Mouse (Mus musculus) myocyte (in vitro differentiated cells): Measurements from ENCODE around the gene Akip1.
A peak's percentile ranks its signal among the peaks of the same experiment; 100 is the strongest.

Source experiments
- CEBPB ChIP-seq: IDR thresholded peaks from 2 replicates; pipeline ENCODE4 v1.6.1; 2011; ENCODE audit warnings: mild to moderate bottlenecking, moderate library complexity; ENCODE audit not compliant: poor library complexity, insufficient read depth, severe bottlenecking
- E2F4 ChIP-seq: IDR thresholded peaks from one replicate; pipeline ENCODE4 v1.6.1; 2011; ENCODE audit warnings: mild to moderate bottlenecking, control low read depth, moderate library complexity; ENCODE audit not compliant: insufficient read depth
- MAX ChIP-seq: IDR thresholded peaks from one replicate; pipeline ENCODE4 v1.6.1; 2011; ENCODE audit warnings: low read depth, mild to moderate bottlenecking, control low read depth
- MYOD1 ChIP-seq, 3 experiments: IDR thresholded peaks; one replicate each; pipeline ENCODE4 v1.6.1; 2011; ENCODE audit warnings: control low read depth in 2 of 3, low read depth in 2 of 3, mild to moderate bottlenecking in 2 of 3, moderate library complexity in 1 of 3; ENCODE audit not compliant: insufficient read length in 2 of 3, control insufficient read depth in 1 of 3
- MYOG ChIP-seq, 3 experiments: IDR thresholded peaks; one replicate each; pipeline ENCODE4 v1.6.1; 2011; ENCODE audit warnings: control low read depth in 2 of 3, low read depth in 2 of 3, mild to moderate bottlenecking in 2 of 3; ENCODE audit not compliant: insufficient read length in 2 of 3, control insufficient read depth in 1 of 3, insufficient read depth in 1 of 3
- POLR2A ChIP-seq: IDR thresholded peaks from one replicate; pipeline ENCODE4 v1.6.1; 2011; ENCODE audit warnings: low read depth, mild to moderate bottlenecking, control low read depth, moderate library complexity; ENCODE audit not compliant: insufficient read length
- POLR2AphosphoS2 ChIP-seq: IDR thresholded peaks from one replicate; pipeline ENCODE4 v1.6.1; 2011; ENCODE audit warnings: low read depth, control low read depth; ENCODE audit not compliant: insufficient read length
- REST ChIP-seq: IDR thresholded peaks from one replicate; pipeline ENCODE4 v1.6.1; 2011; ENCODE audit warnings: mild to moderate bottlenecking, control low read depth, moderate library complexity; ENCODE audit not compliant: insufficient read depth, insufficient read length
- SRF ChIP-seq: IDR thresholded peaks from one replicate; pipeline ENCODE4 v1.6.1; 2011; ENCODE audit warnings: low read depth; ENCODE audit not compliant: control insufficient read depth, insufficient read length
- TCF12 ChIP-seq: IDR thresholded peaks from one replicate; pipeline ENCODE4 v1.6.1; 2011; ENCODE audit warnings: mild to moderate bottlenecking, control low read depth; ENCODE audit not compliant: poor library complexity, insufficient read depth, severe bottlenecking
- TCF3 ChIP-seq: IDR thresholded peaks from one replicate; pipeline ENCODE4 v1.6.1; 2011; ENCODE audit warnings: low read depth, control low read depth; ENCODE audit not compliant: insufficient read length
- USF1 ChIP-seq: IDR thresholded peaks from one replicate; pipeline ENCODE4 v1.6.1; 2011; ENCODE audit warnings: low read depth, mild to moderate bottlenecking, control low read depth, moderate library complexity

DNA sequence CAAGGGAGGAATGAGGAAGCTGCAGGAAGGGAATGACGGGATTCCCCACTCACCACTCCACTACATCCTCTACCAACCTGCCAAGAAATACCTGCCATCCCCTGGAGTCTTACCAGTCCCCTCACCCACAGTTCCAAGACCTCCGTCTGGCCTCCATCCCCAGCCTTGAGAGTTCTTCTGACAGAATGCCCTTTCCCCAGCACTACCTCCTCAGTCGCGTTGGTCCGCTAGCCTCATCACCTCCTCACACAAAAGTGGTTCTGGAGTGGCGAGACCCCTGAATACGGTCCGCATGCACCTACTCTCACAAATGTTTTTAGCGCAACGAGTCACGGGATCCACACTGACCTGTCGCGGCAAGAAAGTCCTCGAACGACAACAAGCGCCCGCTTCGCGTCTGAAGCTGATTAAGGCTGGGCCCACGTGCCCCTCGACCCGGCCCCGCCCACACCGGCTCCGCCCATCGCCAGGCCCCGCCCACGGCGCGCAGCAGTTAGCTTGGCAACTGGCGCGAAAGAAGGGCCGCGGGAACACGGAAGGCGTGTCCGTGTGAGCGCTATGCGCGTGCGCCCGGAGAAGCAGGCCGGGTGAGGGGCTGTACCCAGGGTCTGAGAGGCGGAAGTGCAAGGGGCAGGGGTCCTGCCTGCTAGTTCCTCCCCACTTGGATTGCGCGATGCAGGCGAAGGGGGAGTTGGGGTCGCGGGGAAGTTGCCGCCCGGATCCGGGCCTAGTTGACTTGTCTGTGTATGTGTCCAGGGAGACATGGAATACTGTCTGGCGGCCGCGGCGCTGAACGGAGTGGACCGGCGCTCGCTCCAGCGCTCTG, at the start of gene Akip1, which contains the start of gene St5:
- no peak for TF ChIP-seq E2F4
- no peak for TF ChIP-seq USF1
- peak; percentile 63 for TF ChIP-seq POLR2A
- no peak for TF ChIP-seq TCF12
- no peak for TF ChIP-seq MAX
- TF ChIP-seq MYOD1 (IDR thresholded peaks at IDR 0.05; ENCODE audit: control insufficient read depth in 1 of 3, insufficient read length in 2 of 3, low read depth in 2 of 3) = no peak
- TF ChIP-seq REST = no peak
- TF ChIP-seq MYOG (IDR thresholded peaks at IDR 0.05; ENCODE audit: control insufficient read depth in 1 of 3, insufficient read depth in 1 of 3, insufficient read length in 2 of 3, low read depth in 2 of 3) = no peak
- no peak for TF ChIP-seq POLR2AphosphoS2
- TF ChIP-seq CEBPB = no peak
- TF ChIP-seq TCF3 = no peak
- no peak for TF ChIP-seq SRF
